Mouse (Mus musculus): ENCODE measurements at regions not wholly inside any gene's neighbourhood (a gene's known extent, or its start where the extent isn't known, plus 50 kb on each side); places are given as distances from the start of the nearest gene placed in this dataset.

DNA sequence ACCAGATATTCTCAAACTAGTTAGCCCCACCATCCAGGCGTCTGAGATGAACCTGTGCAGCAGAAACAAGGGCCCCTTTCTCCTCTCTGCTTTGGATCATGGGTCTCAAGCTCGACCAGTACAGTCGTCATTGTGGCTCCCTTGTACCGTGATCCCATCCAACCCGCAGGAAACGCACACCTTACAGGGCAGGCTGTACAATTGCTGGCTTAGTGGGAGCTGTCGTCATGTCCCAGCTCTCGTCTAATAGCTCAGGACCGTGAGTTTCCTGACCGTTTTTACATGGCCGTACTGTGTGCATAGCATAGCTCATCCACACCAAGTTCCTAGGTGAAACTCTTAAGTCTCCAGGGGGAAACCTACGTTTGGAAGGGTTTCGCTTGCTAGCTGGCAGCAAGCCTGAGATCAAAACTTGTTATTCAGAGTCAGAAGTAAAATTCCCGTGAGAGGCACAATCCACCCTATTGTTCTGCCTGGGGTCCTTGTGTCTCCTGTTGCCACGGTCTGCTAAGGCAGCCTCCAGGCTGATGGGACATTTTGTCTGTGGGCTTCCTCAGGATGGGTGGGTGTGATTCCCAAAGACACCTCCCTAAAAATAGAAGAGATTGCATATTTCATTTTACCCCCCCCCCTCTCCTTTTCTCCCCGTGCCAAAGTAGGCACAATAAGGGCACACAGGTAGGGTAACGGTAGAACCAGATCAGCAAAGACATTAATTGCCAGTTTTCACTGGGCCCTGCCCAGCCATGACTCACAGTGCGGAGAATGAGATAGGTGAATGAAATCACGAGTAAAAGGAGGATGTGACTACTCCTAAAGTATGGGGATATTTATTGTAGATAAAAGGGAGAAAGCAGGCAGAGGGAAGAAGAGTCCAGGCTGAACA is 68.2 kb upstream of the Rapgef5 start:
- H3K27ac ChIP-seq: no peak overlapping the region

DNA sequence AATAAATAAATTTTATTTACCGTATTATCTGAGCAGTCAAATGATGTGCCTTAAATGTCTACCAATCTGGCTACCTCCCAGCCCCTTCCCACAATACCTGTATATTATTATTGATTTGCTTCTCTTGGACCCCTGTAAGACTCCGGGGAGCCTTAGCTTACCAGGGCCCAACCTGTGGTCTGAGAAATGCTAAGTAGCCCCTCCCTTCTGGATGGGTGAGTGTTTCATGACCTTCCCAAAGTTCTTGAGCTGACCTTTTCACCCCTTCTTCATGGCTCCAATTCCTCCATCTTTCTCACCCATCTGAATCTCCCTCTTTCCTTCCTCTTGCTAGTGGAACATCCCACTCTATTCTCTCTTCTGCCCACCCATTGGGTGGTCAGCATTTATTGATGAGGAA is 67.2 kb upstream of the Rapgef5 start:
- no peak overlapping the region for H3K4me3 ChIP-seq
- H3K36me3 ChIP-seq: no peaks in the 10 kb centered on the region
- no peak overlapping the region for H3K27ac ChIP-seq
- 94% methylated on average over 2 of the region's 2 CpGs for WGBS
- no peak for ATAC-seq (ENCODE audit: low FRiP score, low read depth)
- peaks cover 12% of the 10 kb centered on the region for H3K4me1 ChIP-seq
- H3K27me3 ChIP-seq (replicated peaks): no peaks in the 10 kb centered on the region
- H3K4me2 ChIP-seq (replicated peaks): no peak overlapping the region
- H3K9me3 ChIP-seq: no peaks in the 10 kb centered on the region
- H3K9ac ChIP-seq: no peak overlapping the region

More for the DNA sequence above, 68.2 kb upstream of the Rapgef5 start:
- H3K9me3 ChIP-seq: no peaks in the 10 kb centered on the region
- WGBS: 61% methylated on average over 19 of the region's 19 CpGs
- H3K36me3 ChIP-seq: no peaks in the 10 kb centered on the region
- peaks cover 12% of the 10 kb centered on the region for H3K4me1 ChIP-seq
- no peak overlapping the region for H3K4me2 ChIP-seq (replicated peaks)
- no peaks in the 10 kb centered on the region for H3K27me3 ChIP-seq (replicated peaks)
- no peak overlapping the region for H3K9ac ChIP-seq
- no peak overlapping the region for H3K4me3 ChIP-seq
- 0 out of 2 replicates have a peak, but pooled peaks have one; percentile 41 for ATAC-seq (ENCODE audit: low FRiP score, low read depth)

DNA sequence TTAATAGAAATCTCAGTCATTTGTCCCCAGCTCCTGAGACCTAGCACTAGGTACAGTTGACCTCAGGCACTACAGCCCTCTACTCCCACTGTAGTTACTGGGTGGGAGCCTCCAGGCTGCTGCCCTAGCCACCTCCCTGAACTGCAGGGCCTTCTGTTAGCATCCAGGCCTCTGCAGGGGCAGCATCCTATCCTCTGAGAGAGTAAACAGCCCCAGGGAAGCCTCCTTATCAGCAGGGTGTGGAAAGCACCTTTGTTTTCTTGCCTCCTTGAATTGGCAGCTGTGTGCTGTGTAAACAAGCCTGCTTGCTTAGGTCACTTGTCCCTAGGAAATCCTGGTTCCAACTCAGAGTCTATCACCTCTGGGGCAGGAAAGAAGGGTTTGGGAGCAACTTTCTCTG is 66.2 kb upstream of the Rapgef5 start:
- H3K36me3 ChIP-seq: no peaks in the 10 kb centered on the region
- no peak overlapping the region for H3K4me2 ChIP-seq (replicated peaks)
- no peak overlapping the region for H3K9ac ChIP-seq
- H3K4me3 ChIP-seq: no peak overlapping the region
- H3K27me3 ChIP-seq (replicated peaks): no peaks in the 10 kb centered on the region
- no peaks in the 10 kb centered on the region for H3K9me3 ChIP-seq
- ATAC-seq (ENCODE audit: low FRiP score, low read depth): no peak
- peaks cover 12% of the 10 kb centered on the region for H3K4me1 ChIP-seq
- no peak overlapping the region for H3K27ac ChIP-seq

DNA sequence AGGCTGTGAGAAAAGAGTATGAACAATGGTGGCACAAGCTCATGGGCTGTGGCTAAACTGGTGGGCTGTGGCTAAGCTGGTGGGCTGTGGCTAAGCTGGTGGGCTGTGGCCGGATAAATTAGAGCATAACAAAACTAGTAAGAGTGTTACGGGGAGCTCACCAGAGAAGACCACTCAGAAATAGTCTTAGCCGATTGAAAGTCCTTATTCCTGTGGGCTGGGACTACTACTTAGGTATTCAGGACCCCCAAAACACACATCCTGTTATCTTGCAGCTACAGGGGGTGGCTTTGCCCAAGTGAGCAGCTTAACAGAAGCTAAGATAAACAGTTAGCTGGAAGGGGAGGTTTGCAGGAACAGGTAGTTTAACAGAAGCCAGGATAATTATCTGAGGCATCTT is 65.4 kb upstream of the Rapgef5 start:
- H3K9ac ChIP-seq: no peak overlapping the region
- no peak overlapping the region for H3K4me3 ChIP-seq
- ATAC-seq (ENCODE audit: low FRiP score, low read depth): no peak
- H3K27me3 ChIP-seq (replicated peaks): no peaks in the 10 kb centered on the region
- H3K4me1 ChIP-seq: peaks cover 12% of the 10 kb centered on the region
- 81% methylated on average over 3 of the region's 3 CpGs for WGBS
- H3K27ac ChIP-seq: no peak overlapping the region
- no peak overlapping the region for H3K4me2 ChIP-seq (replicated peaks)
- H3K36me3 ChIP-seq: no peaks in the 10 kb centered on the region
- no peaks in the 10 kb centered on the region for H3K9me3 ChIP-seq

DNA sequence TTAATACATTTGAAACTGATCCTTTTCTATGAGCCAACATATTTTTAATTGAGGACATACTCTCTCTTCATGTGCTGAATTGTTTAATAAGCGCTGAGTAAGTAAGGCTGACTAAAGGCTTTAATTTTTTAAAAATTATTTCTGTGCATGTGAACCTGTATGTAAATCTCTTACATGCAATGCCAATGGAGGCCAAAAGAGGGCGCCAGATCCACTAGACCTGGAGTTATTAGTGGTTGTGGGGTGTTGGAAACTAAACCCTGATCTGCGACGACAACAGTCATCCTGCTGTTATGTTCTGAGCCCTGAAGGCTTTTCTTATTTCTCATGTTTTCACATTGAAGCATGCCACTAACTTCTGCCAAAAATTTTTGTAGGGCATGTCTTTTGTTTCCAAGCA is 64.8 kb upstream of the Rapgef5 start:
- Histone ChIP-seq H3K4me2 (replicated peaks) (no peak overlapping the region), H3K36me3 (no peaks in the 10 kb centered on the region), H3K27ac (no peak overlapping the region), H3K9ac (no peak overlapping the region), H3K4me1 (peaks cover 12% of the 10 kb centered on the region), H3K4me3 (no peak overlapping the region), H3K9me3 (no peaks in the 10 kb centered on the region), H3K27me3 (replicated peaks) (no peaks in the 10 kb centered on the region)
- ATAC-seq (ENCODE audit: low FRiP score, low read depth): no peak
- 63% methylated on average over 4 of the region's 4 CpGs for WGBS

DNA sequence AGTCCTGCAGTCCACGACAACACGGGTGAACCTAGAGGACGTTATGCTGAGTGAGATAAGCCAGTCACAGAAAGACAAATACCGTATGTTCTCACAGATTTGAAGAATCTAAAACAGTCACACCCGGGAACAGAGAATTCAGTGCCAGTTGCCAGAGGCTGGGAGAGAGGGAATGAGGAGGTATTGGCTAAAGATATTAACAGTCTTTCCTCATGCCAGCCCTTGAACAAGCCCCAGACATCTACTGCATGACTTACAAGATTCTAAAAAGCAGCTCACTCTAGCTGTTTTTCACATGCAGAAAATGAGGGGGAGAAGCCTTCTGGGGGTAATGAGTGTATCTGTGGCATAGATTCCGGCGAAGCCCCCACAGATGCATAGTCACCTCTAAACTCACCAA is 60.5 kb upstream of the Rapgef5 start:
- no peak overlapping the region for H3K9ac ChIP-seq
- H3K36me3 ChIP-seq: no peaks in the 10 kb centered on the region
- no peak for ATAC-seq (ENCODE audit: low FRiP score, low read depth)
- H3K27ac ChIP-seq: no peak overlapping the region
- no peak overlapping the region for H3K4me3 ChIP-seq
- WGBS: 83% methylated on average over 7 of the region's 7 CpGs
- no peaks in the 10 kb centered on the region for H3K4me1 ChIP-seq
- H3K4me2 ChIP-seq (replicated peaks): no peak overlapping the region
- no peaks in the 10 kb centered on the region for H3K27me3 ChIP-seq (replicated peaks)
- no peaks in the 10 kb centered on the region for H3K9me3 ChIP-seq

DNA sequence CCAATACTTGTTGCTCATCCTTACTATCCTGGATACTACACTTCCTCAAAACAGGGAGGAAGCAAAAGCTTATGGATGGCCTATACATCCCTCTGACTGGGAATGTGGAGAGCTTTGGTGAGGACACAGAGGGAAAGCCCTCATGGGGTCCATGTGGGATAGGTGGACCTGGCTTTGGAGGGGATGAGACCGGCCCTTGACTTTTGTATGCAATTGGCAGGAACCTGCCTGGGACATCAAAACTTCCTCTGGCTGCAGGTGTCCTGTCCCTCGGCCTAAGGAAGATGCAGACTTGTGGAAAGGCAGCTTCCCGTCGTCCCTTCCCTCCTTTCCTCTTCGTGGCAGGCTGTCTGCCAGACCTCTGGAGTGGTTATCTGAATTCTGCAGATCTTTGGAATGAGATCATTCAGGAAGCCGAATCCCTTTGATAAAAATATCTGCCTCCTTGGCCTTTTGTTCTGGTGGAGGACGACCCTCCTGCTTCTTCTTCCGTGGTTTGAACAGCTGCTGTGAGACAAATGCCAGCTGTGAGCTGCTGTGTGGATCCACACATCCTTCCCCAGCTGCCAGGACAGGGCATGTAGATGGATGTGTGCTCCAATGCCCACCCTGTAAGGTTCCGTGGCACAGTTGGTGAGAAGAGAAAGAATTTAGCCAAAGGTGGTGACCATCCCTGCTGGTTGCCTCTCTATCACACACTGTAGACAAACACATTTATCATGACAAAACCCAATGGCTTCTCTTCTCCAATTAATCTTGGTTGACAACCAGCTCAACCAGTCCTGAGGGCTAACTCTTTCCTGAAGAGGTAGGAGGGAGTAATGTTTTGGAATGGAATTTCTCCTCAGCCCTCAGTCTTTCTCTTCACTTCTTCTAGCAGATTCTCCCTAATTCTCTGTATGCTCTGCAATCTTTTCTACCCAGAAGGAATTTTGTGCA is 57.9 kb upstream of the Rapgef5 start:
- Histone ChIP-seq H3K4me3 (no peak overlapping the region), H3K36me3 (no peaks in the 10 kb centered on the region), H3K9me3 (no peaks in the 10 kb centered on the region), H3K27ac (no peak overlapping the region), H3K9ac (no peak overlapping the region), H3K4me1 (no peaks in the 10 kb centered on the region), H3K27me3 (replicated peaks) (no peaks in the 10 kb centered on the region), H3K4me2 (replicated peaks) (no peak overlapping the region)
- WGBS: 51% methylated on average over 9 of the region's 9 CpGs
- no peak for ATAC-seq (ENCODE audit: low FRiP score, low read depth)

DNA sequence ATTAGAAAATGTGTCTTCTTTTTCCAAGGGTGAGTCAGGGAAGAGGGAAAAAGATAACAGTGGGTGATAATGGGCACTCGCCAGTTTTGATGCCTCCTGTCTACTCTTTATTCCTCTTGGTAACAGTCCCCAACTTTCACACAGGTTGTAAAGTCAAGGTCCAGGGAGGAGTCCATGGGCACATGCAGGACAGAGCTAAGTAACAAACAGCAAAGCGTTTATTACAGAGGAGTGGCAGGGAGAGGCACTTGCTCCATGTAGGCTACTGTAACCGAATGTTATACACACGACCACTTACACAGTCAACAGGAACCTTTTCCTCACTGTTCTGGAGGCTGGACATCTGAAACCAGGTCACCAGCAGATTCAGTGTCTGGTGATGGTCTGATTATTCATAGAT is 56.7 kb upstream of the Rapgef5 start:
- no peaks in the 10 kb centered on the region for H3K9me3 ChIP-seq
- no peak overlapping the region for H3K27ac ChIP-seq
- no peaks in the 10 kb centered on the region for H3K27me3 ChIP-seq (replicated peaks)
- no peak overlapping the region for H3K4me3 ChIP-seq
- H3K4me1 ChIP-seq: no peaks in the 10 kb centered on the region
- no peak overlapping the region for H3K9ac ChIP-seq
- H3K36me3 ChIP-seq: no peaks in the 10 kb centered on the region
- no peak overlapping the region for H3K4me2 ChIP-seq (replicated peaks)
- no peak for ATAC-seq (ENCODE audit: low FRiP score, low read depth)
- 84% methylated on average over 4 of the region's 4 CpGs for WGBS

DNA sequence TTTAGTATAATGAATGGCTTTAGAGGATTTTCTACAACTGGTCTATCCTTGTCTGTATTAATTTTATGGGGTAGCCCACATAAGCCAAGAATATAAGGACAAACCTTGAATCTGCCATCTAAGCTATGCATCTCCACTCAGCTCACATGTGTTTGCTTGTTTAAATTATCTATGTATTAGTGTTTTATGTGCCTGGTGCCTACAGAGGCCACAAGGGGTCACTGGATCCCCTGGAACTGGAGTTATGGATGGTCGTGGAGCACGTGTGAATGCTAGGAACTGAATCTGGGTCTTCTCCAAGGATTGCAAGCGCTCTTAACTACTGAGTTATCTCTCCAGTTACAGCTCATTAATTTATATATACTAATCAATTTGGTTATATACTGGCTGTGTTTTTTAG is 51.1 kb upstream of the Rapgef5 start:
- no peak overlapping the region for H3K4me2 ChIP-seq (replicated peaks)
- no peaks in the 10 kb centered on the region for H3K27me3 ChIP-seq (replicated peaks)
- WGBS: 82% methylated on average over 3 of the region's 3 CpGs
- H3K36me3 ChIP-seq: no peaks in the 10 kb centered on the region
- no peak overlapping the region for H3K9ac ChIP-seq
- H3K4me3 ChIP-seq: no peak overlapping the region
- H3K9me3 ChIP-seq: no peaks in the 10 kb centered on the region
- H3K4me1 ChIP-seq: no peaks in the 10 kb centered on the region
- no peak overlapping the region for H3K27ac ChIP-seq
- ATAC-seq (ENCODE audit: low FRiP score, low read depth): no peak

DNA sequence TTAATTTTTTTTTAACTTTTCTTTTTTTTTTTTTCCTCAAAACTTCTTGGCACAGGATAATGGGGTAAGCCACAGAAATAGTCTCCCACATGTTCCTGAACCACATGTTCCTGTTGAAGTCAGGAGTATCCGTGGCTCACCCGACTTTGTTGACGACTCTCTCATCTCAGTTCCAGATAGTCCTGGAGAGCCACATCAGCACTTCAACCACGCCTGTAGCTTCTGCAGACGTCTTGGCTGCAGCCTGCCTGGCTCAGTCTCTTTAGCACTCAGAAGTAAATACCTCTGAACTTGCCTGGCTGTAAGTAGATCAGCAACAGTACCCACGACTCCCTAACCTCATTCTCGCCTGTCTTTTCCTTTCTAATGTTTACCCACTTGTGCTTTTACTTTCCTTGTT is 50.3 kb upstream of the Rapgef5 start:
- ATAC-seq (ENCODE audit: low FRiP score, low read depth): no peak
- H3K27me3 ChIP-seq (replicated peaks): no peaks in the 10 kb centered on the region

More for the DNA sequence above, 50.3 kb upstream of the Rapgef5 start:
- Histone ChIP-seq H3K27ac (no peak overlapping the region), H3K4me1 (no peaks in the 10 kb centered on the region), H3K4me3 (no peak overlapping the region), H3K4me2 (replicated peaks) (no peak overlapping the region), H3K9ac (no peak overlapping the region), H3K9me3 (no peaks in the 10 kb centered on the region), H3K36me3 (no peaks in the 10 kb centered on the region)
- WGBS: 71% methylated on average over 7 of the region's 7 CpGs
